Mouse (Mus musculus) urinary bladder, postnatal 25 days (tissue): ENCODE data around the gene G430095P16Rik.
A peak's percentile ranks its signal among the peaks of the same experiment; 100 is the strongest.

ENCODE experiments used
- DNase-seq: peaks from one replicate; pipeline ENCODE4 v3.0.0; 2022; ENCODE audit warnings: low spot score

The G430095P16Rik gene

GRCm38 (mm10) chr8:84724683-84725082 is 1.9 kb downstream of the G430095P16Rik start:
- DNase-seq = no peak

DNA sequence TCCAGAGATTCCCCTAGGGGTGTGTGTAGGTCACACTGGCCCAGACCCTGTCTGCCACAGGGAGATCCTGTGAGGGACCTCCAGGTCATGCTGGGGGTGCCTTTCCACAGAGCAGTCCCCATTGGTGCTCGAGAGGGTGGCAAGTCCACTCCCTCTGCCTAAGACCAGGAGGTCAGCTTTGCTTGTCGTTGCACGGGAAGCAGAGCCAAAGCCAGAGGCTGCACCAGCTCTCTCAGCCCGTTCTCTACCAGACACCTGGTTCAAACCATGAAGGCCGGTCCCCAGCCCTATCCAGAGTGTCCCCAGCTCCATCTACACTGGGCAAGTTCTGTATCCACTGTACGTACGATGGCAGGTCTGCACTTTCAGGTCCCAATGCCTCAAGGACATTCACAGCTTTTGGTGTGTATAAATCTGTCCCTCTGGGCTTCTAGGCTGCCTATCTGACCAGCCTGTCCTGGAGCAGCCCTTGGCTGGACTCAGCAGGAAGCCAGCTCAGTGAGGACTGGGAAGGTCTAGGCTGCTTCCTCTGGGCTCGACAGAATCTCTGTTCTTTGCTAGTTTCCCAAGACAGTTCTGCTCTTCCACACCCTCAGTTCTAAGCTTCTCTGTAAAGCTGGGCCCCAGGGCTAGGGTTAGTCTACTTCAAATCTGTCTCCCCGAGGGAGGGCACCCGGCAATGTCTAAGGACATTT is 2.6 kb downstream of the G430095P16Rik start:
- no peak for DNase-seq

GRCm38 (mm10) chr8:84725941-84726259 is 3.1 kb downstream of the G430095P16Rik start:
- no peak for DNase-seq

GRCm38 (mm10) chr8:84728474-84728873 is 5.7 kb downstream of the G430095P16Rik start:
- DNase-seq = no peak

DNA sequence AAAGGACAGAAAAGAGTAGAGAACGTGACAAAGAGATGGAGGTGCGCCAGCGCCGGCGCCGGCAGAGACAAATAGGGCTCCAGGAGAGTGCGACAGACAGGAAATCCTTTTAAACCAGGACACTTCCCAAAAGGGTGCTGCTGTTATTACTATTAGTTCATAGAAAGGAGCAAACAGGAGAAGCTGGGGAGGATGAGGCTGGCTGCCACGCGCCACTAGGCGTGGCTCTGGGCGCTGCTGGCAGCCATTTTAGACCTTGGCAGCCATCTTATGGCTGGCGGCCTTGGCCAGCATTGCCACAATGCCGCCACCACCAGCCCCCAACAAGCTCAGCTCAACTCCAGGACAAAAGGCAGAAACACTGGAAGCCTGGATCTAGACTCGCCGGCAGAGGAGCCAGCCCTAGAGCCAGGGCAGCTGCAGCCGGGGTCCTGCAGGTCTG is 7.1 kb downstream of the G430095P16Rik start:
- DNase-seq = no peak

- DNase-seq = no peak
These were observed 7.9 kb downstream of the G430095P16Rik start for GRCm38 (mm10) chr8:84730541-84731370.

- DNase-seq = no peak
These were observed 8.8 kb downstream of the G430095P16Rik start for GRCm38 (mm10) chr8:84731371-84732177.

GRCm38 (mm10) chr8:84732545-84732944 is 9.7 kb downstream of the G430095P16Rik start:
- DNase-seq = no peak

DNA sequence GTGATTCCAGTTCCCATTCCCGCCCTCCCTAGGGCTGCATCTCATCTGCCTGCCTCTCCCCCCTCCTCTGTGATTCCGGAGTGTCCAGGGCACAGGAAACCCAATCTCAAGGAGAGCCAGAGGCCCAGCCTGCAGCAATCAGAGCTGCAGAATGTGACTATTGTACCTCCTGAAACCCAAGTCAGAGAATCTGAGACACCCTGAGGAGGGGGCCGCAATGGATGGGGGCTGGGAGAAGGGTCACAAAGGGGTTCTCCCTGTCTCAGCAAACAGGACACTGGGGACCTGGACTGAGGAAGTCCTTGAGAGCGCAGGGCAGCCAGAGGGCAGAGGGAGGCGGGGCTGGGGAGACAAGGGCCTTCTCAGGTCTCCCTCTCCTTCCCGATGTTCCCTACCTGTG is 10.2 kb downstream of the G430095P16Rik start:
- DNase-seq = no peak

- DNase-seq = no peak
These were observed 11.2 kb downstream of the G430095P16Rik start for GRCm38 (mm10) chr8:84733959-84734358.

DNA sequence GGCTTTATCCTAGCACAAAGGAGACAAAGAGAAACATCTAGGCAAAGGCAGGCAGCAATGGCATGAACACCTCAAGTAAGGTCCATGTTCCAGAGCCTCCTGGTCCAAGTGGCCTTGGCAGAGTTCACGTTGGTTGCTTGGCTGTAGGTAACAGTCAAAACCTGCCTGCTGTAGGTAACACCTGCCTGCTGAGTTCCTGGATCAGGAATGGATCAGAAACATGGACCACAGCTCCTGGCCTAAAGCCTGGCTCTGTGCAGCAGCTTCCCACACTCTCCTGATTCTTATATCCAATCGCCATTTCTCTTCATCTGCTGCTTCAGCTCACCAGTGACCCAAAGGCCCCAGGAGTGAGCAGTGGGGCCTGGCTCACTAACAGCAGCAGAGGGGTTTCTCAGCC is 11.9 kb downstream of the G430095P16Rik start:
- DNase-seq = no peak

DNA sequence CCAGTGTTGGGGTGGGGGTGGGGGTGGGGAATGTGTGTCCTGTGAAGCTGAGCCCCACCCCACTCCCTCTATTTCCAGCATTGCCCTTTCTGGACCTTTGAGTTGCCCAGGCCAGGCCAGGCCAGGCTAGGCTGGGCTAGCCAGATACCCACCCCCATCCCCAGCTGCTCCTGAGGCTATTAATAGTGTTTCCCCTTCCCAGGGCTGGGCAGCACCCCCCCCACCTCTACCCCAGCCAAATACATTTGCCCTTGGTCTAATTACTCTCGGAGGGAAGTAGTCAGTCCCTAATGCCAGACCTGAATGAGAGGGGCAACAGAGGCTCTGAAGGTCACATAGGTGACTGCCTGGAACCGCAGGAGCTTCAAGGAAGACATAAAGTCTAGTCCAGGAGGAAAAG is 12.8 kb downstream of the G430095P16Rik start:
- DNase-seq = no peak

GRCm38 (mm10) chr8:84736521-84736920 is 13.7 kb downstream of the G430095P16Rik start:
- DNase-seq = no peak

DNA sequence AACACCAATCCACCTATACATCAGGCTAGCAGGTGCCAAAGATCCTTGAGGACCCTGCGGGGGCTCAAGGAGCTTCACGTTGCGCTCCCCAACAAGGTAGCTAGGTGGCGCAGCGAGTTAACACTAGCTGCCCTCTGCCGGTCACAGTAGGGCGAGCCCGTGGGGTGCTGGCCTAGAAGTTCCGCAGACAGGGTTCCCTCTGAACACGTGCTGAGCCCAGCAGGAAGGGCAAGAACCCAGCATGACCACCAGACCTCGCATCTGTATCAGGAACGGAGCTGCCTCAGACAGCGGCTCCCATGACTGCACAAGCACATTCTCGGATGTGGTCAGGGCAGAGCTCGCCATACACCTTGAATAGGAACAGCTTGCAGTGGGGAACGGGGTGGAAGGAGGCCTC is 14.8 kb downstream of the G430095P16Rik start:
- peak; percentile 73 for DNase-seq

GRCm38 (mm10) chr8:84738266-84738665 is 15.5 kb downstream of the G430095P16Rik start:
- no peak for DNase-seq

- no peak for DNase-seq
These were observed 16.1 kb downstream of the G430095P16Rik start for GRCm38 (mm10) chr8:84738715-84739400.

DNA sequence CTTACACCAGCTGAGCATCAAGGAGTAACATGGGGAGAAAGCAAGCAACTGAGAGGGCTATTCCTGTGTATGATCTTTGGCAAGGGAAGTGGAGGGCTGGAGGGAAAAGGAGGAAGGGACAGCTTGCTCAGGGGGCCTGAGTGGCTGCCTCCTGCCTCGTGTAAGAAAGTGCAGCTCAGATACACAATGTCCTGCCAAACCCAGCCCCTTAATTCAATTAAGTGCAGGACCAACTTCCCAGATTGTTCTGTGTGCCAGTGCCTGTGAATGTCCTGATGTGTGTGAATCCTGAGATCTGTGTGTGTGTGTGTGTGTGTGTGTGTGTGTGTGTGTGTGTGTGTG is 16.6 kb downstream of the G430095P16Rik start:
- no peak for DNase-seq

DNA sequence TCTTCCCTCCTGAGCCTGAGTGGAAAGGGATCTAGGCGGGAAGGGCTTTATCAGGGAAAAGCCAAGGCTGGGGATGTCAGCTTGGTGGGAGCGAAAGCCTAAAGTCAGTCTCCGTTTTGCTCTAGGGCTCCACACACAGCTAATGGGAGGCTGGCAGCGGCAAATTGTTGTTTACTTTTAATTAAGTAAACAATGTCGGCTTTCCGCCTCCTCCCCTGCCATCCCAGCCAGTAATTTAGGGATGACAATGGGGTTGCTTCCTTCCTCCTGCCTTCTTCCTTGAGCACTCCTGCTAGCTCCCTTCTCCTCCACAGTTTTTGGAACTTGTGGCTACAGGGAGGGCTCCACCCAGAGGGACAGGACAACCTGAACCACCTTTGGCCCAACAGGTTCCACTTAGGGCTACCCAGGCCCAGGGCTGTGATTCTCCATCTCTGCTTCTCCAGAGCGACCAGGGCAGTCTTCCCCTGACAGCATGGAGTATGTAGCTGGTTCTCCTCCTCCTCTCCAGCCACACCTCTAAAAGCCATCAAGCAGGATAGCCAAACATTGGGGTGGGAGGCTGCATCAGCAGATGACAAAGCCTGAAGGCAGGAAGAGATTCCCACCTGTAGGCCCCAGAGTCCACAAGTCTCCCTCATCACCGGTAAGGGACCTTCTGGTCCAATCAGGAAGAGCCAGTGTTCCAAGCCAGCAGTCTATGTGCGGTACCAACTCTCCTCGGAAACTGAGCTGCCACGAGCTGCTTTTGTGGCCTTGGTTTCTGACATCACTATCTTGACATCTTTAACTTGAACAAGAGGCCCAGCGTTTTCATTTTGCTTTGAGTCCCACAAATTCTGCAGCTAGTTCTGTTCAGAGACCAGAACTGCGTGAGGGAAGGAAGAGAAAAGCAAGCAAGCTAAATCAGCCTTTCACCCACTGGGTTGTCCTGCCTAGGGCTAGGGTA is 18.4 kb downstream of the G430095P16Rik start:
- DNase-seq = no peak

DNA sequence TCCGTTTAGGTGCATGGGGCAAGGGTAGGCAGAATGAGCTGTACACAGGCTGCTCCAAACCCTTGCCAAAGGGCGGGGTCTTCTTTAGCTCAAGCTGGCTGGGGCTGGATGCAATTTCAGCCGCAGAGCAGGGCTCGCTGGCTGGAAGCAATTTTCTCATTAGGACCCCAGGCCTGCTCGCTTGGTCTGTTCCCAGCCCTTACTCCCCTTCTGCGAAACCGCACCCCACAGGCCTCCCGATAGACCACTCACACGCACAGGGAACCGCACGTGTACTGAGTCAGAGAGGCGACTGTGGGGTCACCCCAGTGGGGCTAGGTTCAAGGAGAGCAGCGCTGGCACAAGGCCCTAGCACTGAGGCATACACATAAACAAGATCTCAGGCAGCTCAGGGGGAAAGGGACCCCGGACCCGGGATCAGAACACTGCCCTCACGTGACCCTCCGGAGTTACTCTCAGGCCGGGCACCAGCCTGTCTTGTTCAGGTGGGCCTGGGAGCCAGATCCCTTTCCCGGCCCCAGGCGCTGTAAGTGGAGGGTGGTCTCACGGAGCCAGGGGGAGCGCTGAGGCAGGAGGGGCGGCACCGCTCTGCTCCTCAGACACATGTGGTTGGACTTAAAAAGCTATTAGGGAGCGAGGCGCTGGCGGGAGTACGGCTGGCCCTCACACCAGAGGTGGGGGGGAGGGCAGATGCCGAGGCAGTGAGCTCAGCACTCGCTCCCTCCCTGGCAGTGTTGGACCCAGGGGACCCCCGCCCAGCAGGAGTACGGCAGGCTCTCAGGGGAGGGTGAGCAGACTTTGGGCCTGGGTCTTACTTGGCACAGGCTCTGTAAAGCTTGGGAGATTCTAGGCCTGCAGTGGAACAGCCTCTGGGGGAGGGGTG is 19.6 kb downstream of the G430095P16Rik start:
- peak; percentile 57 for DNase-seq

- DNase-seq = no peak
These were observed 20.2 kb downstream of the G430095P16Rik start for GRCm38 (mm10) chr8:84743054-84743415.
